In the genomic region with DNA sequence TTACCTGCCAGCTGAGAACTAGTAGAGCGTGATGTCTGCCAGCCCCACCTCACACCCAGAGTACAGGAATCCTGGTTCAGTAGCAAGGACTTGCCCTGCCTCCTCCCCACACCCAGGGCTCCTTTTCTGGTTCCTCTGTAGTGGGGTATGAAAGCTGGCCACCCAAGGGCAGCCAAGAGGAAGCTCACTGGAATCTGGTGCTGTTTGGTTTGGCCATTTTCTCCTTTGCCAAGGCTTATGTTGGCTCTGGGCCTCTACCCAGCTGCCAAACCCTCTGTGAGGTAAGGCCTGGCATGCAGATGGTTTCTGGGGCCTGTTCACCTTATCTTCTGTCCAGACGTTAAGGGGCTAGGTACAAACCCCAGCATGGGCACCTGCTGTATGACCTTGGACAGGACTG, we compare ENCODE assay signal across 19 mouse cellular contexts. TPM values are rescaled to one million over a fixed set of nuclear protein-coding genes. Genes with fewer than 3 reads are reported as not detected.
DNase-seq lines count a peak whose midpoint lies in the region; ATAC-seq and TF ChIP-seq lines count a peak whose summit lies in the region.
"Had no signal": no experiment of that assay in that cellular context is flagged by ENCODE, and none has a peak within 500 bp of the region (broad histone marks: within the 10 kb centered on the region; RNA-seq: fewer than 3 reads in every experiment).

No protein-coding gene starts in this region.

- TF ChIP-seq POLR2A in liver, adult 2 months (IDR thresholded peaks at IDR 0.05; ENCODE audit: extremely low read depth, insufficient read depth, low read length) = no peak
- TF ChIP-seq POLR2A in kidney, adult 2 months (IDR thresholded peaks at IDR 0.05; ENCODE audit: low read depth, low read length) = no peak

- no peak for TF ChIP-seq CTCF in liver, adult 2 months (IDR thresholded peaks at IDR 0.05; ENCODE audit: low read depth, low read length)
- TF ChIP-seq CTCF in kidney, adult 2 months (conservative IDR thresholded peaks at IDR 0.05; ENCODE audit: insufficient read depth, insufficient read length, low read depth, low read length) = no peak
- no peak for TF ChIP-seq CTCF in kidney, postnatal 0 days (IDR thresholded peaks at IDR 0.05; ENCODE audit: low read depth)

- H3K4me2 ChIP-seq in liver, embryonic 12.5 days = no peak overlapping the region
- H3K4me2 ChIP-seq in kidney, postnatal 0 days (ENCODE audit: low read length) = no peak overlapping the region
- H3K4me2 ChIP-seq: embryonic facial prominence, embryonic 13.5 days; lung, embryonic 15.5 days had no signal

- H3K9me3 ChIP-seq in heart, embryonic 10.5 days = no peaks in the 10 kb centered on the region
- no peaks in the 10 kb centered on the region for H3K9me3 ChIP-seq in liver, embryonic 12.5 days (replicated peaks)
- H3K9me3 ChIP-seq in kidney, postnatal 0 days (replicated peaks; ENCODE audit: low read length) = no peaks in the 10 kb centered on the region
- H3K9me3 ChIP-seq: embryonic facial prominence, embryonic 13.5 days; forebrain, embryonic 10.5 days; G1E; hindbrain, embryonic 10.5 days; lung, embryonic 15.5 days; midbrain, embryonic 10.5 days had no signal

- no peak overlapping the region for H3K27ac ChIP-seq in heart, embryonic 10.5 days
- peak overlapping the region; percentile 8; the same call in 1 of the 2 replicates for H3K27ac ChIP-seq in liver, adult 2 months (replicated peaks; ENCODE audit: insufficient read depth, low read depth, low read length)
- no peak overlapping the region for H3K27ac ChIP-seq in liver, embryonic 12.5 days
- peak overlapping the region; percentile 81 for H3K27ac ChIP-seq in kidney, adult 2 months (ENCODE audit: insufficient read depth, low read depth, low read length)
- peak overlapping the region; percentile 19; the same call in 1 of the 2 replicates for H3K27ac ChIP-seq in kidney, postnatal 0 days
- H3K27ac ChIP-seq: embryonic facial prominence, embryonic 13.5 days; forebrain, embryonic 10.5 days; hindbrain, embryonic 10.5 days; lung, embryonic 15.5 days; midbrain, embryonic 10.5 days had no signal

- DNase-seq in heart, adult 18-20 months = peak; percentile 53 to 67
- DNase-seq in heart, embryonic 10.5 days (ENCODE audit: low spot score) = no peak
- peak; percentile 79 for DNase-seq in liver, adult 2 months (ENCODE audit: extremely low read depth, low read depth, low spot score)
- DNase-seq in kidney, adult 2 months = peak; percentile 87
- no peak for DNase-seq in kidney, postnatal 0 days (ENCODE audit: low spot score)
- DNase-seq in gastrocnemius, postnatal 10 days = no peak
- DNase-seq: cerebellum, adult 11 months; gastrocnemius, postnatal 36 days; spleen, adult 18-20 months; thymus, postnatal 14 days had no signal

- 71% methylated on average over 2 of the region's 2 CpGs for WGBS in heart, embryonic 10.5 days
- WGBS in liver, adult 2 months = 15% methylated on average over 2 of the region's 2 CpGs
- WGBS in liver, embryonic 12.5 days (ENCODE audit: insufficient replicate concordance) = 50% methylated on average over 2 of the region's 2 CpGs
- WGBS in kidney, adult 2 months = 50% methylated on average over 2 of the region's 2 CpGs
- 69% methylated on average over 2 of the region's 2 CpGs for WGBS in kidney, postnatal 0 days

- H3K79me2 ChIP-seq in liver, adult 2 months (ENCODE audit: control insufficient read depth, insufficient read depth, low read length) = no peaks in the 10 kb centered on the region

- no peaks in the 10 kb centered on the region for H3K36me3 ChIP-seq in heart, embryonic 10.5 days
- no peaks in the 10 kb centered on the region for H3K36me3 ChIP-seq in liver, adult 2 months (ENCODE audit: control insufficient read depth, insufficient read depth, low read length)
- no peaks in the 10 kb centered on the region for H3K36me3 ChIP-seq in liver, embryonic 12.5 days
- no peaks in the 10 kb centered on the region for H3K36me3 ChIP-seq in kidney, adult 2 months (ENCODE audit: control insufficient read depth, insufficient read depth, low read length)
- H3K36me3 ChIP-seq in kidney, postnatal 0 days (ENCODE audit: insufficient read depth, low read length) = no peaks in the 10 kb centered on the region
- H3K36me3 ChIP-seq: embryonic facial prominence, embryonic 13.5 days; forebrain, embryonic 10.5 days; G1E; hindbrain, embryonic 10.5 days; lung, embryonic 15.5 days; midbrain, embryonic 10.5 days had no signal

- peaks cover 7% of the 10 kb centered on the region; the same call in 1 of the 2 replicates for H3K4me1 ChIP-seq in heart, embryonic 10.5 days
- peaks cover 5% of the 10 kb centered on the region; the same call in 1 of the 2 replicates for H3K4me1 ChIP-seq in liver, adult 2 months (ENCODE audit: control insufficient read depth, insufficient read depth, low read length)
- peaks cover 38% of the 10 kb centered on the region for H3K4me1 ChIP-seq in liver, embryonic 12.5 days
- peaks cover 7% of the 10 kb centered on the region for H3K4me1 ChIP-seq in kidney, adult 2 months (ENCODE audit: control insufficient read depth, insufficient read depth, low read length)
- 0 out of 2 replicates have a peak, but pooled peaks cover 7% of the 10 kb centered on the region for H3K4me1 ChIP-seq in kidney, postnatal 0 days (replicated peaks; ENCODE audit: insufficient read depth, low read length)
- H3K4me1 ChIP-seq: embryonic facial prominence, embryonic 13.5 days; lung, embryonic 15.5 days; midbrain, embryonic 10.5 days had no signal

- no peak overlapping the region for H3K4me3 ChIP-seq in heart, embryonic 10.5 days
- H3K4me3 ChIP-seq in liver, adult 2 months (ENCODE audit: insufficient read depth, low read depth, low read length) = no peak overlapping the region
- H3K4me3 ChIP-seq in liver, embryonic 12.5 days = no peak overlapping the region
- H3K4me3 ChIP-seq in kidney, adult 2 months (ENCODE audit: insufficient read depth, low read depth, low read length) = no peak overlapping the region
- no peak overlapping the region for H3K4me3 ChIP-seq in kidney, postnatal 0 days (replicated peaks; ENCODE audit: low read depth, low read length)
- H3K4me3 ChIP-seq: embryonic facial prominence, embryonic 13.5 days; forebrain, embryonic 10.5 days; hindbrain, embryonic 10.5 days; lung, embryonic 15.5 days; midbrain, embryonic 10.5 days; myocyte had no signal

- no peak overlapping the region for H3K9ac ChIP-seq in liver, adult 2 months (ENCODE audit: low read depth, low read length)
- no peak overlapping the region for H3K9ac ChIP-seq in liver, embryonic 12.5 days
- no peak overlapping the region for H3K9ac ChIP-seq in kidney, postnatal 0 days (ENCODE audit: low read depth, low read length)
- H3K9ac ChIP-seq: embryonic facial prominence, embryonic 13.5 days; lung, embryonic 15.5 days had no signal

- H3K27me3 ChIP-seq in heart, embryonic 10.5 days (ENCODE audit: insufficient read depth, poor library complexity, severe bottlenecking) = no peaks in the 10 kb centered on the region
- no peaks in the 10 kb centered on the region for H3K27me3 ChIP-seq in liver, adult 2 months (ENCODE audit: control insufficient read depth, insufficient read depth, low read length)
- no peaks in the 10 kb centered on the region for H3K27me3 ChIP-seq in liver, embryonic 12.5 days (replicated peaks)
- H3K27me3 ChIP-seq in kidney, adult 2 months (replicated peaks; ENCODE audit: control insufficient read depth, insufficient read depth, low read length) = no peaks in the 10 kb centered on the region
- H3K27me3 ChIP-seq in kidney, postnatal 0 days (ENCODE audit: insufficient read depth, low read length) = no peaks in the 10 kb centered on the region
- H3K27me3 ChIP-seq: embryonic facial prominence, embryonic 13.5 days; lung, embryonic 15.5 days had no signal

- no peak for ATAC-seq in liver, embryonic 12.5 days
- no peak for ATAC-seq in kidney, postnatal 0 days (replicated peaks; ENCODE audit: low FRiP score, low read depth)
- ATAC-seq: inflammation-experienced regulatory T-cells, adult 6 months had no signal

RNA-seq across cellular contexts. Expression of a gene that starts 20.0 kb away (rescaled TPM):
- total RNA-seq in heart, adult 18-20 months (2021) = 100 to 1,000 TPM; 120 to 131 TPM
- 9.4 and 13.2 TPM in 2 replicates for polyA plus RNA-seq in heart, embryonic 10.5 days (2016; fragmentation: Nextera tagmentation; extraction: Ambion mirVana)
- 0.55 and 1.7 TPM in 2 replicates for total RNA-seq in liver, adult 2 months (2014; rRNA removed)
- polyA plus RNA-seq in liver, adult 2 months (2012; rRNA removed) = 10.1 and 32.8 TPM in 2 replicates
- 16.2 and 18.1 TPM in 2 replicates for polyA plus RNA-seq in liver, embryonic 12.5 days (2016; fragmentation: Nextera tagmentation; extraction: Ambion mirVana)
- polyA plus RNA-seq in kidney, adult 2 months (2012; rRNA removed) = 49.7 and 69.1 TPM in 2 replicates
- polyA plus RNA-seq in kidney, postnatal 0 days (2015; fragmentation: Nextera tagmentation; extraction: Ambion mirVana) = 26.2 and 30.5 TPM in 2 replicates
- 10 to 100 TPM in 1 of 2 experiments, 1 to 10 TPM in 1; 6.7 to 16.8 TPM for total RNA-seq in gastrocnemius, postnatal 10 days (2021)

RNA-seq across cellular contexts. Expression of a gene that starts 22.4 kb away (rescaled TPM):
- total RNA-seq in heart, adult 18-20 months (2021) = 10 to 100 TPM; 20.4 to 22.7 TPM
- polyA plus RNA-seq in heart, embryonic 10.5 days (2016; fragmentation: Nextera tagmentation; extraction: Ambion mirVana) = 13.4 and 14.6 TPM in 2 replicates
- total RNA-seq in liver, adult 2 months (2014; rRNA removed) = 14.4 and 18.4 TPM in 2 replicates
- polyA plus RNA-seq in liver, adult 2 months (2012; rRNA removed) = 19.6 and 28.1 TPM in 2 replicates
- polyA plus RNA-seq in liver, embryonic 12.5 days (2016; fragmentation: Nextera tagmentation; extraction: Ambion mirVana) = 4.9 and 5.0 TPM in 2 replicates
- polyA plus RNA-seq in kidney, adult 2 months (2012; rRNA removed) = 35.0 and 42.1 TPM in 2 replicates
- polyA plus RNA-seq in kidney, postnatal 0 days (2015; fragmentation: Nextera tagmentation; extraction: Ambion mirVana) = 10.1 and 11.5 TPM in 2 replicates
- total RNA-seq in gastrocnemius, postnatal 10 days (2021) = 10 to 100 TPM; 12.8 to 14.4 TPM

RNA-seq across cellular contexts. Expression of a gene that starts 24.6 kb away (rescaled TPM):
- 1 to 10 TPM; 3.5 to 5.3 TPM for total RNA-seq in heart, adult 18-20 months (2021)
- polyA plus RNA-seq in heart, embryonic 10.5 days (2016; fragmentation: Nextera tagmentation; extraction: Ambion mirVana) = 0.74 and 1.2 TPM in 2 replicates
- total RNA-seq in liver, adult 2 months (2014; rRNA removed) = 0.46 and 0.67 TPM in 2 replicates
- 1.2 and 1.6 TPM in 2 replicates for polyA plus RNA-seq in liver, adult 2 months (2012; rRNA removed)
- 0.06 and 0.10 TPM in 2 replicates for polyA plus RNA-seq in liver, embryonic 12.5 days (2016; fragmentation: Nextera tagmentation; extraction: Ambion mirVana)
- polyA plus RNA-seq in kidney, adult 2 months (2012; rRNA removed) = 6.1 and 7.4 TPM in 2 replicates
- 2.0 and 2.2 TPM in 2 replicates for polyA plus RNA-seq in kidney, postnatal 0 days (2015; fragmentation: Nextera tagmentation; extraction: Ambion mirVana)
- 10 to 100 TPM; 29.4 to 54.7 TPM for total RNA-seq in gastrocnemius, postnatal 10 days (2021)

RNA-seq across cellular contexts. Expression of a gene that starts 26.1 kb away (rescaled TPM):
- 10 to 100 TPM; 29.4 to 30.3 TPM for total RNA-seq in heart, adult 18-20 months (2021)
- 7.1 and 10.1 TPM in 2 replicates for polyA plus RNA-seq in heart, embryonic 10.5 days (2016; fragmentation: Nextera tagmentation; extraction: Ambion mirVana)
- total RNA-seq in liver, adult 2 months (2014; rRNA removed) = 1.8 and 3.4 TPM in 2 replicates
- 3.9 and 6.0 TPM in 2 replicates for polyA plus RNA-seq in liver, adult 2 months (2012; rRNA removed)
- 12.5 and 13.2 TPM in 2 replicates for polyA plus RNA-seq in liver, embryonic 12.5 days (2016; fragmentation: Nextera tagmentation; extraction: Ambion mirVana)
- polyA plus RNA-seq in kidney, adult 2 months (2012; rRNA removed) = 24.3 and 25.7 TPM in 2 replicates
- 13.4 and 14.0 TPM in 2 replicates for polyA plus RNA-seq in kidney, postnatal 0 days (2015; fragmentation: Nextera tagmentation; extraction: Ambion mirVana)
- 10 to 100 TPM; 11.0 to 14.4 TPM for total RNA-seq in gastrocnemius, postnatal 10 days (2021)

Comparison
In these comparisons a context has a peak if more than half of its experiments do, and no peak if none do; other contexts are left out.
1. DNase-seq: peak in heart, adult 18-20 months (2 of 2), liver, adult 2 months (single experiment) and kidney, adult 2 months (single experiment); none in heart, embryonic 10.5 days (single experiment), kidney, postnatal 0 days (single experiment) and gastrocnemius, postnatal 10 days (single experiment).
2. H3K27ac ChIP-seq: peak in liver, adult 2 months (single experiment), kidney, adult 2 months (single experiment) and kidney, postnatal 0 days (single experiment); none in heart, embryonic 10.5 days (single experiment) and liver, embryonic 12.5 days (single experiment).